Mouse (Mus musculus): ENCODE results near the gene Gpx5.
"Not testable (repeated sequence)": the region's sequence is repeated elsewhere in the genome, so short reads cannot be mapped to it uniquely, and the experiment has no call there.

Gene Gpx5

GRCm38 (mm10) chr13:21264366-21264765, 28.2 kb downstream of the Gpx5 start:
- DNase-seq, result peak; percentile 28

DNA sequence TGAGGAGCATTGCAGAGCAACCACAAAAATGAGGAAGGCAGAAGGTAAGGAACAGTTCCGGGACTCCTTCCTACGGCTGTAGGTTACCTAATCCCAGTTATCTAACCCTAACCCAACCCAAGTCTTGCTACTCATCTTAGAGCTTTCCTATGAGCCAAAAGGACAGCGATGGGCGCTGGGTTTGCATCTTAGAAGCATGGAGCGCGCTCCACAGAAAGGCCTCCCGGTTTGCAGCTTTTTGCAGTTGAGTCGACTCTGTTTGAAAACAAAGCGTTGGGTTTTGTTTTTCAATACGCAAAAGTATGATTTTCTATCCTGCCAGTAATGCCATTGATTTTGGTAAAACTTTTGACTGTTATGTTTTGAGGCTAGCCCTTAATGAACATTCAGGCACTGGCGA, 28.6 kb downstream of the Gpx5 start:
- no peak for DNase-seq

GRCm38 (mm10) chr13:21262787-21263461, 29.6 kb downstream of the Gpx5 start:
- DNase-seq, result no peak

DNA sequence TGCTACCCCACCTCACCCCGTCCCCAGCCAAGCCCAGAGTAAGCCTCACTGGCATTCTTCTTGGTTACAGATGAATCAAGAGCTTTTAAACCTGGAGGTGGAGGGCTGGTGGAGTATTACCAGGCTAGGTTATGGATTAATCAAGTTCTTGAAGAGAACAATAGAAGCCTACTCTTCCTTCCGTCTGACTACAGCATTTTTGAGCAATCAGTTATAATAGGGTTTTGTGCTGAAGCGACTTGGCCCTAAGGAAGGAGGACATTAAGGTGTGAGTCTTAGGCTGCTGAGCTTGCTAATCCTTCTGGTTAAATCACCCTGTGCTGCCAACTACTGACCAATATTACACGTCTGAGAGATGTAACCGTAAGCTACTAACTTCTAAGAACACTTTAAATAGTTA, 32.2 kb downstream of the Gpx5 start:
- no peak for DNase-seq

- DNase-seq, result peak; percentile 73
Observed at GRCm38 (mm10) chr13:21259677-21260113, 32.8 kb downstream of the Gpx5 start.

DNA sequence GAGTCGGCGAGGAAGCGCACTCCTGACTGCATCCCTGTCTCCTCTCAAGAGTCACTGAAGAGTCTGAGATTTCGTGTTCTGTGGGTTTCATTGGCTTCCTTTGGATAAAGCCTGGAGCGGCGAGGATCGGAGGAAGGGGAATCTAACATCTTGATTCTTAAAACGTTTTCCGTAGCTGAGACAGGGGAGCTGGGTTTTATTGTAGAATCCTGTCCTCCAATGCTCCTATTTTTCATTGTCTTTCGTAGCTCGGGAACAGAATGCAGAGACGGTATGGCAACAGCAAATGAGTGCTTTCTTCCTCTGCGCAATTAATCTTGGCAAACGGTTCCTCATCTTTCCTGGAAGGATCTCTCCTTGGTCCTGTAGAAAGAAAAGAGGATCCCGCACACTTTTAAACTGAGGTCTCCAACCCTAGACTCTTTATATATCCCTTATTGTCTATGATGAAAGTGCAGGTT, 33.3 kb downstream of the Gpx5 start:
- no peak for DNase-seq

- no peak for DNase-seq
Observed at GRCm38 (mm10) chr13:21258524-21258923, 34.0 kb downstream of the Gpx5 start.

DNA sequence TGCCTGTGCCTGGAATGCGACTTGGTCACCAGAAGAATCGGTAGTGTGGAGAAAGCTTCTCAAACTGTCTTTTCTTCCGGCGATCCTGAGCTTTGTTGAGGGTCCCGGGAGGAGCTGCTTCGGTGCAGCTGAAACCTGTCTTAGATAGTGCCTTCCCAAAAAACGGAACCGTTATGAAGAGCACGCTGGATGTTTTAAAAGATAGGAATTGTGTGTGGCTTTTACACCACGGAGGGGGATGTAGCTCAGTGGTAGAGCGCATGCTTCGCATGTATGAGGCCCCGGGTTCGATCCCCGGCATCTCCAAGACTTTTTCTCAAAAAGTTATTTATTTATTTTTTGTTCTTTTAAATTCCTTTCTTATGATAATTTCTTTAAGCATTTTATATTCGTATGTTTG, 38.5 kb downstream of the Gpx5 start:
- DNase-seq, result peak; percentile 34

DNA sequence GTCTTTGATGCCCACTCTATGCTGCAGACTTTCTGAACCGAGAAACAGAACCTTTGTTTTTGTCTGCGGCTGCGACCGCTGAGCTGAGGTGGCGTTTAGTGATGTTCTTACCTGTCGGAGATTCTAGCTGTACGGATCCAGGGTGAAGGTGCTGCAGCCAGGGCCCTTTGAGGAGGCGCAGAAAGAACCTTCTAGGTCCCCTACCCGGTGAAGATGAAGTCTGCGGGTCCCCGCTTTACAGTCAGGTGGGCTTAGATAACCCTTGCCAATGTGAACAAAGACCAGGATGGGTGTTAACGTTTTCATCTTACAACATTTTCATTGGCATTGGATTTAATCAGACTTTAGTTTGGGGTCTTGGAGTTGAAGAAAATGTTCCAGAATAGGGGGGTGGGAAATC, 39.0 kb downstream of the Gpx5 start:
- DNase-seq, result no peak

GRCm38 (mm10) chr13:21253040-21253439, 39.5 kb downstream of the Gpx5 start:
- no peak for DNase-seq

- DNase-seq, result no peak
Observed at GRCm38 (mm10) chr13:21250074-21250681, 42.4 kb downstream of the Gpx5 start.

GRCm38 (mm10) chr13:21249022-21249421, 43.5 kb downstream of the Gpx5 start:
- no peak for DNase-seq

DNA sequence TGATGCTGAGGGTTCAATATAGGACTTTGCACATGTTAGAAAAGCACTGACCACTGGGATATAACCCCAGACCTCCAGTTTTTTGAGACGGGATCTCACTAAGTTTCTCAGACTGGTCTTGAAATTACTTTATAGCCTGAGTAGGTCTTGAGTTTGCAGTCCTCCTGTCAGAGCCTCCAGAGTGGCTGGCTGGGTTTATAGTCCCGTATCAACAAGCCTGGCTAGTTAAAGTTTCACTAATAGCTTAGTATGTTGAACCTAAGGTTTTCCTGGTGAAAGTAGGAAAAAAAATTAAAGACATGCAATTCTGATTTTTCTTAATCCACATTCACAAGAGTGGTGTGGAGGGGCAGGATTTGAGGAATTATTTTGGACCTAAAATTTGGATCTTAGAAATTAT, 46.3 kb downstream of the Gpx5 start:
- no peak for DNase-seq

DNA sequence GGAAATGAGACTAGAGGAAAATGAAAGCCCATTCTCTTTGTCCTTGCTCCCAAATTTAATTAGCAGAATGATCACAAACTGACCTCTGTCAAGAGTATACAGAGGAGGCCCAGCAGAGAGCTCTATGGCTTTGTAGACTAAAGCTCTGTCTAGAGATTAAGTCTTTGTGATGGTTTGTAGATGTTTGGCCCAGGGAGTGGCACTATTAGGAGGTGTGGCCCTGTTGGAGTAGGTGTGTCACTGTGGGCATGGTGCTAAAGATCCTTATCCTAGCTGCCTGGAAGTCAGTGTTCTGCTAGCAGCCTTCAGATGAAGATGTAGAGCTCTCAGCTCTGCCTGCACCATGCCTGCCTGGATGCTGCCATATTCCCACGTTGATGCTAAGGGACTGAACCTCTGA, 47.6 kb downstream of the Gpx5 start:
- DNase-seq, result not testable (repeated sequence)

- no peak for DNase-seq
Observed at GRCm38 (mm10) chr13:21244089-21244488, 48.4 kb downstream of the Gpx5 start.

GRCm38 (mm10) chr13:21243196-21243595, 49.3 kb downstream of the Gpx5 start:
- no peak for DNase-seq

DNA sequence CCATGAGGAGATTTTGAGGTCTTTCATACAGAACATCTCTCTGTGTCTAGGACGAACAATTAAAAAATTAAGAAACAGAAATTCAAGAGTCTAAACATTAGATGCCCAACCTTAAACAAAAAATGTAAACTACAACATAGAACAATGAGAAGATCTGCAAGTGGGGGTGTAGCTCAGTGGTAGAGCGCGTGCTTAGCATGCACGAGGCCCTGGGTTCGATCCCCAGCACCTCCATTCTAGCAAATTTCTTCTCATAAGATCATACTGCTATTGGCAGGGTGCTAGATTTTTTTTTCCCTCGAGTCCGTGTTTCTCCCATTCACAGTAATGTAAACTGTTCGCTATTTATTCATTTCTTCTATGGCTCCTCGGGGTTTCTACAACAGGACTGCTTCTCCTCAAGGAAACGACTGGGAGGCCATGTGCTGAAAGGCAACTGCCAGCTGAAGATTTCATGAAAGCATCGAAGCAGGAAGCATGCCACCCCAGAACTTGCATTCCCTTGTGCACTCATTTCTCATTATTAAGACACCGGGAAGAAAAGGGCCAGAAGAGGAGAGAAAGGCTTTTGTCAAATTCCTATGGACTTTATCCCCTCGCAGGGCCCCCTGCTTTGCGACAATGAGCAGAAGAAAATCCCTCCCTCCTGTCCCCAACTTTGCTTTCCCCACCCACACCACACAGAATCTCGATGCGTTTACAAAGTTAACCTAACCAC, 50.0 kb downstream of the Gpx5 start:
- no peak for DNase-seq

DNA sequence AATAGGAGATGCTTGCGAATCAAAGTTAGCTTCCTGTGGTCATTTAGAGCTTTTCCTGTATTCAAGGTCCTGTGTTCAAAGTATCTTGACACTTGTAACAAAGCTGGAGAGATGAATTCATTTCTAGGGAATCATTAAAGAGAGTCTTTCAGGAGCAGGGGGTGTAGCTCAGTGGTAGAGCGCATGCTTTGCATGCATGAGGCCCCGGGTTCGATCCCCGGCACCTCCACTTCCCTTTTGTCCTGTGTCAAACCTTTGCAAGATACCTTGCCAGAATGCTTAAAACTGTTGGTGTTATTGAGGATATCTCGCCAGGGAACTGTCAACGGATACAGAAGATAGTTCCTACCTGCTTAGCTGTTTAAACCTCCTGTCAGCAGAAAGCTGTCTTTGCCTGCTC, 51.7 kb downstream of the Gpx5 start:
- DNase-seq, result peak; percentile 46

DNA sequence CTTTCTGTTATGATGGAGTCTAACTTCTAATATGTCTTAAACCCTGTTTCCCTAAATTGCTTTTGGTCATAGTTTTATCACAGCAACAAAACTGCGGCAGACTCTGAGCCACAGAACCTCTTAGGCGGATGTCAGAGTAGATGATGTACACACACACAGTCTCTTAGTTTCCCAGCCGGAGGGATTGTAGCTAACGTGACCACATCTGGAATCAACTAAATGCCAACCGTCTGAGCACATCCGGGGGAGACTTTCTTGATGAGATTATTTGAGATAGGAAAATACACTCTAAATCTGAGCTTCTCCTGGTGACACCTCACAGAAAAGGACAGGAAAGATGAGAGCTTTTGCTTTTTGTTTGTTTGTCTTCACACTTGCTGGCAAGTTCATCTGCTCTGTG, 55.4 kb downstream of the Gpx5 start:
- DNase-seq, result no peak

DNA sequence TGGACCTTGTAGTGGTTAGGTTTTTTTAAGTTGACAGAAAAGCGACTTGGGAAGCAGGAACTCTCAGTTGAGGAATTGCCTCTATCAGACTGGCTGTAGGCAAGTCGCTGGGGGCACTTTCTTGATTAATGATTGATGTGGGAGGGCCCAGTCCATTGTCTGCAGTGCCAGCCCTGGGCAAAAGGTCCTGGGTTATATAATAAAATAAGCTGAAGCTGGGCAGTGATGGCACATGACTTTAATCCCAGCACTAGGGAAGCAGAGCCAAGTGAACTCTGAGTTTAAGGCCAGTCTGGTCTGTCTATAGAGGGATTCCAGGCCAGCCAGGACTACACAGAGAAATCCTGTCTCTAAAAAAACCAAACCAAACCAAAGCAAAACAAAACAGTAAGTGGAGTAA, 55.8 kb downstream of the Gpx5 start:
- no peak for DNase-seq

Data from right cerebral cortex, postnatal 14 days (tissue).